Mouse (Mus musculus) adrenal gland, postnatal 4 days (tissue): ENCODE results near the gene Acsbg2. TPM values are rescaled to one million over a fixed set of nuclear protein-coding genes. Genes with fewer than 3 reads are reported as not detected.

Experiments
- DNase-seq, 2 experiments: peaks; one replicate each; pipeline ENCODE4 v3.0.0; 2021 to 2022; ENCODE audit warnings: low spot score in 2 of 2, mixed read lengths in 2 of 2
- total RNA-seq, 2 experiments: library from RNA; stranded (reverse); gene quantifications; 2 replicates each; pipeline ENCODE4 v1.2.3; 2021

Acsbg2 gene
- total RNA-seq, 2 experiments from 2014 or later = 0.25 TPM; not detected in 1

DNA sequence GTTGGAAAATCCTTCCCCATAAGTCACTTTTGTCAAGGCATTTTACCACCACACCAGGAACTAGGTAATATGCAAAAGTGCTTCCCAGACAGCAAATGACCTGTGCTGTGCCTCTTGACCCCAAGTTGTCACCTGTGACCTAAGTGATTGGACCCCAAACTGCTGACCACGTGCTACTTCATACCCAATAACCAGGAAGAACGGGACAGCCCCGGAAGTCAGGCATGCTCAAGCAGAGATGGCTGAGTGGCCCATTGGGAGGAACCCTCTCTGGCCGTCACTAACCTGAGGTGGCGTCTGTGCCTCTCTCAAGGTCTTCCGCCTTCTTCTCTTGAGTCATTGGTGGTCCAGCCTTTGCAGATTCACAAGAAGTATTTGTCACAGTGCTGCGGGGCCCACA is 1.7 kb downstream of the Acsbg2 start:
- no peak for DNase-seq

- DNase-seq = no peak
These were observed 2.5 kb downstream of the Acsbg2 start for GRCm38 (mm10) chr17:56871767-56872166.

- DNase-seq = no peak
These were observed 3.8 kb downstream of the Acsbg2 start for GRCm38 (mm10) chr17:56870287-56870953.

GRCm38 (mm10) chr17:56869481-56869977 is 4.7 kb downstream of the Acsbg2 start:
- no peak for DNase-seq

DNA sequence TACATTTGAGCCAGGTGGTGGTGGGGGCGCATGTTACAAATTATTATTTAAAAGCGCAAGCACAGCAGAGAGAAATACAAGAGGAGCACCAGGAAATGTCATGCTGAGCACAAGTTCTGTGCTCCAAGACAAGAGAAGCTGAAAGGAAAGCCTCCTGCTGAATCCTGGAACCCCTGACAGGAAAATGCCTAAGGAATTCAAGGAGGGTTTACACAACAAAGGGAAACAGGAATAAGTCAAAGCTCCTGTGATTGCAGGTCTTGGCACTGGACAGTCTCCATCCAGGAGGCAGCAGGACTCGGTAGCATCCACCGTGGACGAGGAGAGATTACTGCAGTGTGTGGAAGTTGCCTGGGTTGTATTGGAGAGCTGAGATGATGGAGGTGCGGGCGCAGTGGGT is 8.2 kb downstream of the Acsbg2 start:
- no peak for DNase-seq

- no peak for DNase-seq
These were observed 13.1 kb downstream of the Acsbg2 start for GRCm38 (mm10) chr17:56861197-56861596.

- DNase-seq = no peak
These were observed 15.3 kb downstream of the Acsbg2 start for GRCm38 (mm10) chr17:56858922-56859321.

DNA sequence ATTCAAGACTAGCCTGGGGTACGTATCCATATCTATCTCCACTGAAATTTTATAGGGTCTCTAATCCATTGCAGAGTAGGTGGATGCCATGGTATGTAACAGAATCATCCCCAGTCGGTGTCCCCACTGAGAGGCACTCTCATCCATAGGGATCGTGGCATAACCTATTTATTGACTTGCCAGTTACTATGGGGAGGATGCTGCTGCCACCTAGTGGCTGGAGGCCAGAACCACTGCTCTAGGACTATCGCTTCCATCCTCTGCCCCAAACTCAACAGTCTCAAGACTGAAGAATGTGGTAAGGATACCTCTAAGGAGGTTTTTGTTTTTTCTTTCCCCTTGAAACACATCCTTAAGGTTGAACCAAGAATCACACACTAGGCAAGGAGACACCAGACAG is 16.0 kb downstream of the Acsbg2 start:
- peak; percentile 16 to 49 for DNase-seq

- no peak for DNase-seq
These were observed 18.8 kb downstream of the Acsbg2 start for GRCm38 (mm10) chr17:56855421-56855820.

GRCm38 (mm10) chr17:56851167-56851566 is 23.1 kb downstream of the Acsbg2 start:
- DNase-seq = no peak

DNA sequence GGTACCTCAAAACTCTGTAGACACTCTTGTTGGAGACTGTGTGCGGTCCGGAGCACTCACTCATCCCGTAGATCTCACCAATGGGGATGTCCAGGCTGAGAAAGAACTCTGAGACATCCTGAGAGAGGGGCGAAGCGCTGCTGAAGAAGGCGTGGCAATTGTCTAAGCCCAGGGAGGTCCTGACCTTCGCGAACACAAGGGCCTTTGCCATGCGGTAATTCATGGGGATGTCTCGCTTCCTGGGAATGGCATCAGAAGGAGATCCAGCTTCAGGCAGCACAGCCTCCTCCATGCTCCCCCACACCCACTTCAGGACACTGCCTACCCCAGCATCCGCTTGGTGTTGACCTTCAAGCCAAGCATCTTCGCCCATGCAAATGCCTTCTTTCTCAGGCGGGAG is 24.5 kb downstream of the Acsbg2 start:
- DNase-seq = no peak

GRCm38 (mm10) chr17:56848785-56849184 is 25.5 kb downstream of the Acsbg2 start:
- no peak for DNase-seq

DNA sequence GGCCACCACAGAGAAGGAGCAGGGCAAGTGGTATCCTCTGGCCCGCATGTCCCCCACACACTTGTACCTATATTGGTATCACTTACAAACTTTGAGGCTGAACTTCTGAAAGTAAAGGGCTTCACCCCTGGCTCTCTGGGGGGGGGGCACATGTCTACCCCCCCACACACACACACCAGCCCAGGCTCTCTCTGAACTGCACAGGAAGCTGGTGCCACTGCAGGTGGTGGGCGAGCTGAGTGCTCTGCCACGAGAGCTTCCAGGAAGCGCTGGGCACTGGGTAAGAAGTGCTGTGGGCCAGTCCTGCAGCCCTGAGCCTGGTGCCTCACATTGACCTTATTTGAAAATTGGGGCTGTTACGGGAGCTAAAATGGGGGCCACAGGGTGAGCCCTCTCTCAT is 30.6 kb downstream of the Acsbg2 start:
- DNase-seq = no peak

DNA sequence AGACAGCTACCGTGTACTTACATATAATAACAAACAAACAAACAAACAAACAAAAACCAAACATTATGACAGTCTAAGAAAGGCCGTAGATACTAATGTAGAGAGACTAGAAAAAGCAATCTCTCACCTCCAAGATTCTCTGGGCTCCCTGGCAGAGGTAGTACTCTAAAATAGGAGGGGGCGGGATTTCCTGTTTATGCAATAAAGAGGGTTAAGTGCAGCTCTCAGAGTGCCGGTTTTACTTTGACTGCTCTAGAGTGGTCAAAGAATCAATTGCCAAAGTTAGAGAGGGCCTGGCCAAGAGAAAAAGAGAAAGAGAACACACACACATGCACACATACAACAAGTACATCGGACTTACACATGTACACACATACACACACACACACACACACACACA is 32.1 kb downstream of the Acsbg2 start:
- DNase-seq = no peak

GRCm38 (mm10) chr17:56840524-56840923 is 33.7 kb downstream of the Acsbg2 start:
- DNase-seq = no peak

- DNase-seq = no peak
These were observed 37.9 kb downstream of the Acsbg2 start for GRCm38 (mm10) chr17:56836336-56836735.

DNA sequence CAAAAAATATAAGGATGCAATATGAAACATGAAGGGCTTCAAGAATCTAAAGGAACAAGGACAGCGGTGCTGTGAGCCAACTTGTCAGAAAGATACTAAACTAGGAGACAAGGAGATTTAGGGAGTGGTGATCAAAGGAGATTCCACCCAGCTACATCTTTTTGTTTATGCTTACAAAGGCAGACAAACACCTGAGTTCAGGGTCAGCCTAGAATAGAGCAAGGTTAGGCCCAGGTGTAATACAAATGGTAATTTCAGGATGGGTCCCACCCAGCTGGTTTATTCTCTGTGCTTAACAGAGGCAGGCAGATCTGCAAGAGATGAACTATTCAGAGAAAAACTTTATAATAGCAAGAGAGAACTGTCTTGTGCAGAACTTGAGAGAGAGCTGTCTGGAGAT is 40.9 kb downstream of the Acsbg2 start:
- no peak for DNase-seq

GRCm38 (mm10) chr17:56832918-56833317 is 41.3 kb downstream of the Acsbg2 start:
- DNase-seq = no peak

GRCm38 (mm10) chr17:56831111-56831816 is 43.0 kb downstream of the Acsbg2 start:
- DNase-seq = peak; percentile 95 to 98

DNA sequence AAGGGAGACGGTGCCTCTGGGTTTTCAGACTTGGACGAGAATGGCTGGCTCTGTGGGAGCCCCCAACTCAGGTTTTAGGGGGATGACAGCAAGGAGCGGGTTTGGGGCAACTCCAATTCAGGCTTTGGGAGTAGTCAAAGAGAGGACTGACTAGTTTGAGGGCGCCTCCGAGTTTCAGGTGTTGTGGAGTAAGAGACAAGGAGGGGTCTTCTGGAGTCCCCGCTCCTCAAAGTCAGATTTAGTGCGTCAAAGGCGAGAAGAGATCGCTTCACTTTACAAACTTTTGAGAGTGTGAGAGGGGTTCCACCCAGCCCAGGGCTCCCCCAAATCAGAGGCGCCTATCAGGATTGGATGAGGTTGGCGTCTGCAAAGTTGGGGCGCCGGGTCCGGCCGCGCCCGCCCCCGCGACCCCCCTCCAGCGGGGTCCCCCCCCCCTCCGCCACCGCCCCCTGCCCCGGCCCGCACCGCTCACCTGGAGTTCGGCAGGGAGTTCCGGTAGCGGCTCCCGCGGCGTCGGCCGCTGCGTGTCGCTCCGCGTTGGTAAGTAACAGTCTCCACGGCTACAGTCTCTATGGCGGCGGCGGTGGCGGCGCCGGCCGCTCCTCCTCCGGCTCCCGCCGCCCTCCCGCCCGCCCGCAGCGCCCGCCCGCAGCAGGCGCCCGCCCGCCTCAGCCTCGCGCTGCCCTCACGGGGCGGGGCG is 43.7 kb downstream of the Acsbg2 start, which contains the start of gene Rfx2:
Gene Rfx2, minus strand, starts transcription at position 603 of the 700 bp plus-strand sequence.
- no peak for DNase-seq

DNA sequence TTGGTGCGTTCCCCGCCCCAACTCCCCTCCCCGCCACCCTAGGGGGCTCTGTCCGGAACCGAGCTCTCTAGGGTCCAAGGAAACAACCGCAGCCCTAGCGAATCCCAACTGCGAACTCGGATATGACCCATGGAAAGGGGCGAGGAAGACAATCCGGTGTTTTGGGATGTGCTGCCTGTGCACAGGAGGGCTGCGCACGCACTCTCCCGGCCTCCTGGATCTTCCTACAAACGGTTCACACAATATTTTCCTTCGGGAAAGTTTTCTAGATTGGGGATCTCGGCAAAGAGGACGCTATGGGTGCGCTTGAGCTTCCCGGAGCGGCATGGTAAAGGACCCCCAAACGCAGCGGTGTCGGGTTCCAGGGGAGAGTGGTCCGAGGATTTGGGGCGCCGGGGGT is 44.5 kb downstream of the Acsbg2 start:
- DNase-seq = no peak

DNA sequence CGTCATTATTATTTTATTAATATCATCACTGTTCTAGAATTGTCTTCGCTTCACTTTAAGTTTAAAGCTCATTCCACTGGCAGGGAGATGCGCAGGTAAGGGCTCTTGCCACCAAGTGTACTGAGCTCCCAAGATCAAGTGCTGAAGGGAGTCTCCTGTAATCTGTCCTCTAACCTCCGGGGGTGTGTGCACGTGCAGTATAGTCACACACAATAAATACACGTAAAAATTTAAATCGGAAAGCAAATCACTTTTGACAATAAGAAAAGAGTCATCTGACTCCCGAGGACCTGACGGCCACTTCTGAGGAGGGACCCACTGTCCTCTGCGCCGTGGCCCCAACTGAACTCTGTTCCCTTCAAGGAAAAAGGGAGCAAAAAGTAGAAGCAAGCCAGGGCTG is 45.1 kb downstream of the Acsbg2 start:
- no peak for DNase-seq
